Mouse (Mus musculus) left cerebral cortex, postnatal 10 days (tissue): ENCODE results near the gene Gm20388. TPM values are rescaled to one million over a fixed set of nuclear protein-coding genes. Genes with fewer than 3 reads are reported as not detected.
A peak's percentile ranks its signal among the peaks of the same experiment; 100 is the strongest.
"Not testable (repeated sequence)": the region's sequence is repeated elsewhere in the genome, so short reads cannot be mapped to it uniquely, and the experiment has no call there.

Source experiments
- DNase-seq, 2 experiments: peaks; one replicate each; pipeline ENCODE4 v3.0.0; 2021 to 2022; ENCODE audit warnings: low spot score in 2 of 2, mixed read lengths in 1 of 2; ENCODE audit errors: extremely low spot score in 1 of 2
- intact Hi-C: fragments of 180-260 bp; cut with DNase I; formaldehyde crosslinking; loops from one replicate; pipeline ENCODE4 v1.15.1; 2025
- total RNA-seq, 2 experiments: library from RNA; stranded (reverse); gene quantifications; 2 replicates each; pipeline ENCODE4 v1.2.3; 2021

Gene Gm20388
- total RNA-seq, 2 experiments from 2014 or later, result 4.4 to 9.0 TPM

- intact Hi-C loops, result no loop called here
- no peak for DNase-seq
Measured at GRCm38 (mm10) chr8:123423441-123423840, 3512.8 kb downstream of the Gm20388 start, which contains the start of gene Def8. Gene Def8 (plus strand): TSS chr8:123423527.

GRCm38 (mm10) chr8:123426511-123427509, 3516.2 kb downstream of the Gm20388 start:
- intact Hi-C loops, result no loop called here
- no peak for DNase-seq

- no peak for DNase-seq
- intact Hi-C loops, result no loop called here
Measured at GRCm38 (mm10) chr8:123427639-123428275, 3517.1 kb downstream of the Gm20388 start.

- intact Hi-C loops, result no loop called here
Measured at GRCm38 (mm10) chr8:123428343-123428893, 3517.8 kb downstream of the Gm20388 start.

GRCm38 (mm10) chr8:123428939-123429721, 3518.5 kb downstream of the Gm20388 start:
- intact Hi-C loops, result no loop called here
- no peak for DNase-seq

More at GRCm38 (mm10) chr8:123428343-123428893, 3517.8 kb downstream of the Gm20388 start:
- DNase-seq, result no peak

- intact Hi-C loops, DNase-seq: not testable (repeated sequence)
Measured at GRCm38 (mm10) chr8:123429722-123430013, 3519.0 kb downstream of the Gm20388 start.

GRCm38 (mm10) chr8:123430936-123431335, 3520.3 kb downstream of the Gm20388 start:
- DNase-seq, intact Hi-C loops: not testable (repeated sequence)

GRCm38 (mm10) chr8:123431616-123432365, 3521.2 kb downstream of the Gm20388 start:
- intact Hi-C loops, result no loop called here
- DNase-seq, result no peak

GRCm38 (mm10) chr8:123432381-123432780, 3521.7 kb downstream of the Gm20388 start:
- DNase-seq, result no peak
- intact Hi-C loops, result no loop called here

GRCm38 (mm10) chr8:123433241-123433974, 3522.8 kb downstream of the Gm20388 start:
- intact Hi-C loops, DNase-seq: not testable (repeated sequence)

GRCm38 (mm10) chr8:123441788-123442187, 3531.1 kb downstream of the Gm20388 start:
- intact Hi-C loops, result no loop called here
- no peak for DNase-seq

GRCm38 (mm10) chr8:123442351-123442750, 3531.7 kb downstream of the Gm20388 start:
- intact Hi-C loops, result no loop called here
- DNase-seq, result no peak

- intact Hi-C loops, result no loop called here
- DNase-seq, result peak; percentile 89 to 93
Measured at GRCm38 (mm10) chr8:123442871-123443575, 3532.4 kb downstream of the Gm20388 start.

GRCm38 (mm10) chr8:123443576-123443921, 3532.9 kb downstream of the Gm20388 start:
- intact Hi-C loops, result no loop called here
- no peak for DNase-seq

GRCm38 (mm10) chr8:123444131-123444530, 3533.5 kb downstream of the Gm20388 start:
- intact Hi-C loops, result no loop called here
- DNase-seq, result no peak

GRCm38 (mm10) chr8:123445981-123446380, 3535.3 kb downstream of the Gm20388 start:
- no peak for DNase-seq

GRCm38 (mm10) chr8:123446799-123447198, 3536.2 kb downstream of the Gm20388 start:
- no peak for DNase-seq
- intact Hi-C loops, result no loop called here

More at GRCm38 (mm10) chr8:123445981-123446380, 3535.3 kb downstream of the Gm20388 start:
- intact Hi-C loops, result no loop called here
